Mouse (Mus musculus): ENCODE data around the gene Thpo. TPM values are rescaled to one million over a fixed set of nuclear protein-coding genes. Genes with fewer than 3 reads are reported as not detected.
A peak's percentile ranks its signal among the peaks of the same experiment; 100 is the strongest.

Thpo gene
- 1 to 10 TPM; 7.5 to 8.7 TPM for total RNA-seq (2021)
- long read RNA-seq, experiment 1, partial matches to known transcripts: 0 of 2 reads
- long read RNA-seq, experiment 1, other reads (novel, unspliced or antisense): 1 of 2 reads
- long read RNA-seq, experiment 2, partial matches to known transcripts: 1 of 4 reads
- long read RNA-seq, experiment 2, other reads (novel, unspliced or antisense): 2 of 4 reads

DNA sequence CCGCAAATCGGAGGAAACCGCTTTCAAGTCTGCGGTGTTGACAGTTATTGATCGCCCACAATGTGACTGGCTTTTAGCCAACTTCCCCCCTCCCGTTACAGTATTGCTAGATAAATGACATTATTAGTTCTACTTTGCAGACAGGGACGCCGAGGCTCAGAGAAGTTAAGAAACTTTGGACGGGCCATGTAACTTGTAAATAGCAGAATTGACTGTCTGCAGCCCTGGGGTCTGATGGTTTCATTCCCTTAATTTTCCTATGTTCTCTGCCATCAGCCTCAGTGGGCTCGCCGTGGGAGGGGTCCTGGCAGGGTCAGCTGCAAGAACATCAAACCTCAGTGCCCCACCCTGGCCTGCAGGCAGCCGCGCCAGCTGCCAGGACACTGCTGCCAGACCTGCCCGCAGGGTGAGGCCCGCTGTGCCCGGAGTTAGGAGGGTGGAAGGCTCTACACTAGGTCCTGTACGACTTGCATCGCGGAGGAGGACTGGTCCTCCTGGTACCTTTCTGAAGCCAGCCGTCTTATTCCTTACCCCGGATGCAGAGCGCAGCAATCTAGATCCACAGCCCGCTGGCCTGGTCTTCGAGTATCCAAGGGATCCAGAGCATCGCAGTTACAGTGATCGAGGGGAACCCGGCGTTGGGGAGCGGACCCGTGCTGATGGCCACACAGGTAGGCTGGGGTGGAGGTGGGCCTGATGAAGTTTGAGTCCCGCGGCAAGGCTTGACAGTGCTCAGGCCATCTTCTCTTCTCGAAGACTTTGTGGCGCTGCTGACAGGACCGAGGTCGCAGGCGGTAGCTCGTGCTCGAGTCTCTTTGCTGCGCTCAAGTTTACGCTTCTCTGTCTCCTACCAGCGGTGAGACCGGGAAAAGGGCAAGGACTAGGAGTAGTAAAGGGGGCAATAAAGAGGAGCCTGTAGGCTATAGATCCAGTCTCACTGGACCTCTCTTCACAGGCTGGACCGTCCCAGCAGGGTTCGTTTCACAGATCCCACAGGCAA, at the start of gene Thpo:
TSS of gene Thpo (minus strand) at position 781 of the 1,000 bp plus-strand sequence.
- no peak for DNase-seq (ENCODE audit: extremely low spot score in 1 of 2, low spot score in 2 of 2)
- peak within 1 kb of the TSS; percentile 84 for H3K4me3 ChIP-seq
- H3K27ac ChIP-seq: peak within 1 kb of the TSS; percentile 97
- intact Hi-C loops (cut with DNase I): loop anchor here (1.0 to 2.0 kb wide), 3 partner anchors 12 to 91 kb away; partner anchors contain the start of genes Clcn2 and Polr2h
- no peak; the same call in 1 of the 2 replicates for TF ChIP-seq CTCF (IDR thresholded peaks at IDR 0.05)

DNA sequence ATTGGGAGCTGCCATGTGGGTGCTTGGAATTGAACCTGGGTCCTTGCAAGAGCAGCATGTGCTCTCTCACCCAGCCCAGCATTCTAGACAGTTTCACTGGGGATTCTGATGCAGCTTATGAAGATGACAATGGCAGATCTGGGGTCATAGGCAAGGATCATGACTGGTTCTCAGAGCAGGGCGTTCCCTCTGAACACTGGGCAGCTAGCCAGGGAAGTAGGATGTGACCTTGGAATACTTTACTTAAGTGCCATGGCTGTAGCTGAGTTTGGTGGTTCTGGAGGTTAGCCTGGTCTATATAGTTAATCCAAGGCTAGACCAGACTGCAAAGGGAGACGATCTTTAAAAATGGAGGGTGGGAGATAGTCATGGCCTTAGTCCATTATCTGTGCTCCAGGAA, 49.6 kb upstream of the Thpo start:
- intact Hi-C loops (cut with DNase I): no loop called here
- TF ChIP-seq CTCF (IDR thresholded peaks at IDR 0.05): no peak

DNA sequence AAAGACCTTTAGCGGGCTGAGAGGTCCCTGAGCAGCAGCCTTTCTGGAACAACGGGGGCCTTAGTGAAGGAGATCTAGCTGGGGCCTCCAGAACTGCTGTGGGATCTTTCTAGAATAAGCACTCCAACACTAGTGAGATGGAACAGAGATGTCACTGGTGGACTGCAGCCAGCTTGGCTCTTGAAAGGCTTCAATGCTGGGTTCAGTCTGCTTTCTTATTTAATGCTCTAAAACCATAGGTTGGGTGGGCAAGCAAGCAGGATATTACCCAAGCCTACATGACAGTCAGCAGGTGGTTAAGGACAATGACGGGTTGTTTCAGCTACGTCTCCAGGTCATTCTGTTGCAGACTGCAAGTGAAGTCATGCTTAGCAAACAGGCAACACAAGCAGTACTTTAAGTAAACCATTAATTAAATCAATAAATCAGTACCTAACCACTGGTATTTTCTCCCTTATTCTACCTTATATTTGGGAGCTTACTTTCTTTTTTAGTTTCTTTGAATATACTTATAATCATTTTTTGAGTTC, 46.9 kb upstream of the Thpo start:
- no peak for TF ChIP-seq CTCF (IDR thresholded peaks at IDR 0.05)
- no peak overlapping the region for H3K4me3 ChIP-seq
- no peak for DNase-seq (ENCODE audit: extremely low spot score in 1 of 2, low spot score in 2 of 2)
- no peak overlapping the region for H3K27ac ChIP-seq
- intact Hi-C loops (cut with DNase I): no loop called here

More for the DNA sequence above, 49.6 kb upstream of the Thpo start:
- DNase-seq (ENCODE audit: extremely low spot score in 1 of 2, low spot score in 2 of 2): no peak
- Histone ChIP-seq H3K4me3 (no peak overlapping the region), H3K27ac (no peak overlapping the region)

DNA sequence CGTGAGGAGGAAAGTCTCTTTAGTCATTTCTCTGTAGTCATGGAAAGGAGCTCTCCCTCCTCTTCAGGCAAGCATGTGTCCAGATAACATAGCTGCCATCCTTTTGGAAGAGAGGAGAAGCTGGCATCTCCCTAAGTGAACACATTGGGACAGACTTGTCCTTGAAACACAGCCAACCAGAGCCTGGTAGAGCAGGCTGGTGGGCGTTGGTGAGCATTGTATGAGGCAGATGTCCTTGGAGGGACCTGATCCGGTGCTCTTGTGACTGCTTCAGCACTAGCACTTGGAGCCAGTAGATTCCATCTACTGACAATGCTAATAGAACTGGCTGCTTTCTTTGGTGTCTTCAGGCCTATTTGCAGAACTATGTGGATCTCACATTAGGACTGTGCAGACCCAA, 45.5 kb upstream of the Thpo start:
- intact Hi-C loops (cut with DNase I): no loop called here
- no peak for DNase-seq (ENCODE audit: extremely low spot score in 1 of 2, low spot score in 2 of 2)
- TF ChIP-seq CTCF (IDR thresholded peaks at IDR 0.05): no peak
- no peak overlapping the region for H3K4me3 ChIP-seq
- no peak overlapping the region for H3K27ac ChIP-seq

DNA sequence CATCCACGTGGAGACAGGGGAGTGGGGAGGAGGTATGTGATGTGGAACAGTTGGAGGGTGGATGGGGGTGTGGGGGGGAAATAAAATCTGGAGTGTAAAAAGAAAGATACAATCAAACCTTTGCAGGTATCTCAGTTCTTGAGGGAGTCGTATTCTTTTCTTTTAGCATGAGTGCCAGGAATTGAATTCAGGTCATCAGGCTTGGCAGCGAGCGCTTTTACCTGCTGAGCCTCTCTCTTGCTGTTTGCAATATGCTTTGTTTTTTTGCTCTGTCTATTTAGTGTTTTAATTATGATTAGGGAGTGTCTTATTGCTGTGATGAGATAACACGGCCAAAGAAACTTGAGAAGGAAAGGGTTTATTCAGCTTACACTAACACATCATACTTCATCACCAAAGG, 40.7 kb upstream of the Thpo start:
- DNase-seq (ENCODE audit: extremely low spot score in 1 of 2, low spot score in 2 of 2): no peak
- no peak overlapping the region for H3K4me3 ChIP-seq
- no peak for TF ChIP-seq CTCF (IDR thresholded peaks at IDR 0.05)
- no peak overlapping the region for H3K27ac ChIP-seq
- intact Hi-C loops (cut with DNase I): no loop called here

DNA sequence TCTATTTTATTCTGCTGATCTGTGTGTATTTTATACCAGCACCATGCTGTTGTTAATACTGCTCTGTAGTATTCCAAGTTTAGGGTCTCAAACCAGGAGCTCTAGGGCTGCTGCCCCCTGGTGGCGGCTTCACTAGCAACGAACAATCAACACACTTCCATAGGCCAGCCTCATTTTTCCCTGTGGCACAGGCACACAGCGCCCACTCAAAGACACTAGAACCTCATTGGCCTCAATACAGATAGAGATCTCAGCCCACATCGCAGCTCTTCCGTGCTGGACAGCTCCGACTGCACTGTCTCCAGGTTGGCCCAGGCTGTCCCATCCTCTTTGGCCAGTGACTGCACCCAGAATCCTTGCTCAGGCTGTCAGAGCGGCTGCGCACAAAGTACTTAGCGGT, 30.9 kb upstream of the Thpo start:
- no peak for DNase-seq (ENCODE audit: extremely low spot score in 1 of 2, low spot score in 2 of 2)
- intact Hi-C loops (cut with DNase I): no loop called here

DNA sequence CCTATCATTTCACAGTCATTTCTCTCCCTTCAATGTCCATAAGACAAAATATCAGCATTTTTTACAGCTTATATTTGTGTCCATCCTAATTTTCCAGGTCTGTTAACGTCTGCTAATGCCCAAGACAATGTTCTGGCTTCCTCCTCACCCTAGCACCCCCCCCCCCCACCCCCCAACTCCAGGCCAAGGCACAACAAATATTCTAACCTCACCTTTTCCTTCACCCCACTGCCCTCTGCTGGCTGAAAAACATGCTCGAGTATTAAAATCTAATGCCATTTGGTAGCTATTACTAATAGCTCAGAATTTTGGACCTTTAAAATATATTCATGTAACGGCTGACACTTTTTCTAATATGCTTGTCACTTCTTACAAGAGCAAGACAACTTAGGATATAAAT, 27.4 kb upstream of the Thpo start:
- intact Hi-C loops (cut with DNase I): loop anchor here (2.0 kb wide), 2 partner anchors 37 to 45 kb away; partner anchors contain the start of genes Clcn2 and Polr2h
- Histone ChIP-seq H3K27ac (no peak overlapping the region), H3K4me3 (no peak overlapping the region)
- peak; percentile 54 for TF ChIP-seq CTCF (IDR thresholded peaks at IDR 0.05)
- peak in 1 of 2 experiments; percentile 37 for DNase-seq (ENCODE audit: extremely low spot score in 1 of 2, low spot score in 2 of 2)

More for the DNA sequence above, 30.9 kb upstream of the Thpo start:
- Histone ChIP-seq H3K27ac (no peak overlapping the region), H3K4me3 (no peak overlapping the region)
- TF ChIP-seq CTCF (IDR thresholded peaks at IDR 0.05): peak; percentile 55

DNA sequence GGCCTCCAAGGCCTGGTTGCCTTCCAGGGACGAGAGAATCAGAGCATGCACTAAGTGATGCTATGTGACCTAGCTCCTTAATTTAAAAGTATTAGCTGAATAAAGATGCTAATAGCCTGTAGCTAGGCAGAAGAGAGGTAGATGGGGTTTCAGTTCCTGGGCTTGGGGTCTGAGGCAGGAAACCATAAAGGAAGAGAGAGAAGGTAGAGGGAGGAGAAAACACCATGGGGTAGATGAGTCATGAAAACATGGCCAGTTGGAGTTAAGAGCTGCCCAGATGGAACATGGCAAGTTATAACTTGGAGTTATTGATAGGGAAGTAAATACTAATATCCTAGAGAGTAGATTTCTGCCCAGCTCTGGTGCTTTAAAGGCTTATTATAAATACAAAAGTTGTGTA, 23.1 kb upstream of the Thpo start:
- intact Hi-C loops (cut with DNase I): no loop called here

DNA sequence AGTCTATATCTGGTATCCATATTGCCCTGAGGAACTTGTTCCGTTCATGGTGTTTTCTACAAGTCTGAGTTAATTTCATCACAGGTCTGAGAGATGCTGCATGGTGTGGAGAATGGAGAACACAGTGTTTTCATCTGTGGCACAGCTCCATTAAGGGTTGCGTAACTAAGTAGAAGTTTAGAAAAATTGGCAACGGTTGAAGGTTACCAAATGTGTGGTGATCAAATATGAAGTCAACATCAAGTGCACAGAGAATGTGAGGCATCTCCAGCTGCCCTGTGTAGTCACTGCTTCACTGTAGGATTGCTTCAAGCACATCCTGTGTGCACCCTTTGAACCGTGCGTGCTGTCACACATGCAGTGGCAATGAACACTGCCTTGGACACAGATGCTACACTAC, 21.7 kb upstream of the Thpo start:
- DNase-seq (ENCODE audit: extremely low spot score in 1 of 2, low spot score in 2 of 2): no peak
- Histone ChIP-seq H3K4me3 (no peak overlapping the region), H3K27ac (no peak overlapping the region)
- intact Hi-C loops (cut with DNase I): no loop called here
- TF ChIP-seq CTCF (IDR thresholded peaks at IDR 0.05): no peak

More for the DNA sequence above, 23.1 kb upstream of the Thpo start:
- TF ChIP-seq CTCF (IDR thresholded peaks at IDR 0.05): no peak
- DNase-seq (ENCODE audit: extremely low spot score in 1 of 2, low spot score in 2 of 2): no peak
- Histone ChIP-seq H3K4me3 (no peak overlapping the region), H3K27ac (no peak overlapping the region)

DNA sequence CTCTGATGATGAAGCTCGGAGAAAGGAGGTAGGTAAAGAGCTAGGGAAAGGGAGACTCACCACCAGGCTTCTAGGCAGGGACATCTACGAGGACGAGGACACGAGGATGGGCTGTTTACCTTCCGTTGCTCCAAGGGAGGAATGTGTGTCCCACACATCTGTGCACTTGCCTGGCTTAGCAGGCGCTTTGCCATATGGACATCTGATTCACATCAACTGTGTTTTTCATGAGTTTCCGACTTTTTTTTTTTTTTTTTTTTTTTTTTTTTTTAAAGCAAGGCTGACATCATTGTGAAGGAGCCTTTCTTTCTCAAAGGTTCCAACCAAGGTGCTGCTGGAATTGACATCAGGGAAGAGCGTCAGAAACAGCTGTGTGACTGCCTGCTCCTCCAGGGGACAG, 16.2 kb upstream of the Thpo start:
- TF ChIP-seq CTCF (IDR thresholded peaks at IDR 0.05): no peak
- intact Hi-C loops (cut with DNase I): no loop called here
- Histone ChIP-seq H3K4me3 (no peak overlapping the region), H3K27ac (no peak overlapping the region)
- no peak for DNase-seq (ENCODE audit: extremely low spot score in 1 of 2, low spot score in 2 of 2)

DNA sequence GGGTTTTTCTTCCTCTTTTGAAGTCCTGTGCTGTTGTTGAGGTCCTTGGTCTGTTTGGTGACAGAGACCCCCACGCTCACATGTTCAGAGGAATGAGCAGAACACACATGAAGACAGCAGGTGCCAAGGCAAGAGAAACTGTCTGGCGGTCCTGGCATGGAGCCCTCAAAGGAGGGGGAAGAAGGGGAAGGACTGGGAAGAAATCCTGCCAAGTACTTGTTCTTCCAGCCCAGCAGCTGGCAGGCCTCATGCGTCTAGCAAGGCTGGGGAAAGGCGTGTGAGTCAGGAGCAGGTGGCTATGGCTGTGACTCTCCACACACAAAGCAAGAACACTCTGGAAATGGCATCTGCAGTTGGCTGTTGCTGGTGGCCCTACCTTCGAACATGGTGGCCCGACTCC, 12.3 kb upstream of the Thpo start:
- intact Hi-C loops (cut with DNase I): loop anchor here (1.0 kb wide), 2 partner anchors 13 to 78 kb away; partner anchors contain the start of gene Chrd
- H3K27ac ChIP-seq: no peak overlapping the region
- H3K4me3 ChIP-seq: no peak overlapping the region
- no peak for TF ChIP-seq CTCF (IDR thresholded peaks at IDR 0.05)
- peak; percentile 61 to 74 for DNase-seq (ENCODE audit: extremely low spot score in 1 of 2, low spot score in 2 of 2)

DNA sequence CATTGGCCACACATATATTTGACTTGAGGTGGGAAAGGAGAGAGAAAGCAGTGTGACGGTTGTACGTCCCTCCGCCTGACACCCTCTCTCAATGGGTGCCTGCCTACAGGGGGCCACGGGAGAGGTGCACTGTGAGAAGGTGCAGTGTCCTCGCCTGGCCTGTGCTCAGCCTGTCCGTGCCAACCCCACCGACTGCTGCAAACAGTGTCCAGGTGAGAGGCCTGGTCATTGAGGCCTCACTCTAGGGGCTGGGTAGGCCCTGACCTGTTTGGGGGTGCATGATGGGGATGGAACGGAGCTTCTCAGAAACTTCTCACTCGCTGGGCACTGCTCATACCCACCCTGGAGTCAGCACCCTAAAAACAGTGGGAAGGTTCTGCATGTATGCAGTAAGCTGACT, 5.5 kb upstream of the Thpo start:
- H3K27ac ChIP-seq: no peak overlapping the region
- intact Hi-C loops (cut with DNase I): no loop called here
- H3K4me3 ChIP-seq: no peak overlapping the region
- TF ChIP-seq CTCF (IDR thresholded peaks at IDR 0.05): no peak
- no peak for DNase-seq (ENCODE audit: extremely low spot score in 1 of 2, low spot score in 2 of 2)
